In genomic region chr6:63128834-63129233, GRCm38 (mm10) we compare ENCODE assay signal across 5 mouse cellular contexts.
DNase-seq lines count a peak whose midpoint lies in the region.
"Not testable (repeated sequence)": the region's sequence is repeated elsewhere in the genome, so short reads cannot be mapped to it uniquely, and the experiment has no call there.

No protein-coding gene starts in this region.

- H3K4me1 ChIP-seq in ES-E14 (ENCODE audit: control insufficient read depth in 2 of 2, insufficient read depth in 2 of 2, low read length in 2 of 2, poor library complexity in 1 of 2) = not testable (repeated sequence)

- not testable (repeated sequence) for H3K9ac ChIP-seq in ES-E14 (ENCODE audit: insufficient read depth, low read depth, low read length, poor library complexity, severe bottlenecking)

- H3K27ac ChIP-seq in ES-E14 (ENCODE audit: insufficient read depth, low read depth, low read length, poor library complexity, severe bottlenecking) = not testable (repeated sequence)

- H3K4me3 ChIP-seq in ES-E14 (ENCODE audit: insufficient read depth in 1 of 2, low read depth in 1 of 2, low read length in 2 of 2, poor library complexity in 1 of 2, severe bottlenecking in 1 of 2) = not testable (repeated sequence)

- H3K9me3 ChIP-seq in ES-E14 (ENCODE audit: control insufficient read depth, insufficient read depth, low read depth, low read length) = not testable (repeated sequence)

- DNase-seq in ES-CJ7 (ENCODE audit: low read depth, low spot score) (peak; percentile 77), ES-E14 (ENCODE audit: low read depth, low spot score) (peak; percentile 50), R1 (ENCODE audit: low read depth, low spot score) (peak; percentile 86), WW6 (ENCODE audit: low read depth, low spot score) (peak; percentile 22), ZHBTc4 (ENCODE audit: low read depth, low spot score) (peak; percentile 86)

- in situ Hi-C loops in ES-E14 (cut with MboI; ENCODE audit: low sequenced_read_pairs in 2 of 2, unreplicated experiment in 2 of 2) = not testable (repeated sequence)

- not testable (repeated sequence) for H3K36me3 ChIP-seq in ES-E14 (ENCODE audit: control insufficient read depth, insufficient read depth, low read length, poor library complexity, severe bottlenecking)

Comparison
In these comparisons a context has a peak if more than half of its experiments do, and no peak if none do; other contexts are left out.
1. DNase-seq: peak in every context shown above with its lines; median percentile 86 in R1; 86 in ZHBTc4; 77 in ES-CJ7; 50 in ES-E14; 22 in WW6.